Mouse (Mus musculus): ENCODE data around the gene Wdr48. TPM values are rescaled to one million over a fixed set of nuclear protein-coding genes. Genes with fewer than 3 reads are reported as not detected.
A peak's percentile ranks its signal among the peaks of the same experiment; 100 is the strongest.

Gene Wdr48
- polyA plus RNA-seq, 1 experiment from 2014 or later = 53.2 TPM

DNA sequence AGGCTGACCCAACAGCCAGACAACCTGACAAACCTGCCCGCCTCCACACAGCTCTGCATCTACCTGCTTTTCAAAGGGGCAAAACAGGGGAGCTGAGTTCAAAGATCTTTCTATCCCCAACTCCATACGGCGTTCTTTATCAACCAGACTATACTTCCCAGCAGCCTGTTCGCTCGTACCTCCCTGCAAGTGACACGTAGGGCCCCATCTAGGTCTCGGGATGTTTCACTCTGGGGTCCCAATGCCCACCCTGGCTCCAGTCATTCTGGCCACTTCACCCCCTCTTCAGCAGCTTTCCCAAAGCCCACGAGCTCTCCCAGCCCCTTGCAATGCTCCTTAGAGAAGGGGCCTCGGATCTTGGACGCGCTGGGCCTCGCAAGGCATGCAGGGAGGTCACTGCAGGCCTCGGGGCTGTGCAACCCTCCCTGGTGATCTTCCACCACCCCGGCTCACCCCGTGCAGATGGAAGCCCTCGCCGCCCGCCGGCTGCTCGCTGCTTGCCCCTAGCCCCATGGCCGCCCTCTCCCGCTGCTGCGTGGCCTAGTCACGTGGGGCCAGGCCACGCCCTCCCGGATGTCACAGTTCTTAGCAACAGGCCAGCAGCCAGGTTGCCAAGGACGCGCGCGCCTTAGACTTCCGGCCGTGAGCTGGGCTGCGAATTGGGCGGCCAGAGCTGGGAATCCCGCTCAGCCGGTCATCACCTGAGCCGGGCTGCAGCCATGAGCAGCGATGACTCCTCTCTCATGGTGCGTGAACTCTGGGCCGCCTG, 42.5 kb downstream of the Wdr48 start, which contains the start of the genes Gorasp1 and Ttc21a:
Gene Gorasp1, minus strand, starts transcription at position 561 of the 769 bp plus-strand sequence.
Gene Ttc21a, plus strand, starts transcription at position 602 of the 769 bp plus-strand sequence.
- H3K4me1 ChIP-seq = peaks cover 26% of the 10 kb centered on the region
- peak; percentile 96 for DNase-seq (ENCODE audit: low spot score)
- H3K4me3 ChIP-seq = peak within 1 kb of the TSS; percentile 79

DNA sequence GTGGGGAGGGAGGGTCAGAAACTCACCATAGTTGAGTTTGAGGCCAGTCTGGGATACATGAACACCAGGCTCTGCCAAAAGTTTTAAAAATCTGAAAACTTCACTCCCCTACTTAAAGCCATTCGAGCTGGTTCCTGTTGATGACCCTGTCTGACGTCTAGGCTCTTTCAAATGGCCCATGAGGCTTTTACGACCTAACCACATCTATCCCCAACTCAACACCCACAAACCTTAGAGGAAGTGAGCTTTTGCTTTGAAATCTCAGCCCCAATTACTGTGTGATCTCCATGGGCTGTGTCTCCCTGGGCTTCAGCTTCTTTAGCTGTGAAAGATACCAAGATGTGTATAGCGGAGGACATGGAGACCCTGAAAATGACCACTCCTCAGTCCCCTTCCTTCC, 43.8 kb downstream of the Wdr48 start:
- no peaks in the 10 kb centered on the region for H3K36me3 ChIP-seq
- H3K27ac ChIP-seq = no peak overlapping the region
- no peak for DNase-seq (ENCODE audit: low spot score)
- H3K4me3 ChIP-seq = no peak overlapping the region
- no peaks in the 10 kb centered on the region for H3K27me3 ChIP-seq (ENCODE audit: insufficient read depth, poor library complexity, severe bottlenecking)
- WGBS = 83% methylated on average over 4 of the region's 4 CpGs
- peaks cover 25% of the 10 kb centered on the region for H3K4me1 ChIP-seq
- H3K9me3 ChIP-seq = no peaks in the 10 kb centered on the region

More for the DNA sequence above, 42.5 kb downstream of the Wdr48 start, which contains the start of the genes Gorasp1 and Ttc21a:
- Histone ChIP-seq H3K27me3 (ENCODE audit: insufficient read depth, poor library complexity, severe bottlenecking) (no peaks in the 10 kb centered on the region), H3K27ac (peak within 1 kb of the TSS; percentile 94), H3K9me3 (no peaks in the 10 kb centered on the region), H3K36me3 (peaks cover 7% of the 10 kb centered on the region)
- 3% methylated on average over 40 of the region's 40 CpGs for WGBS

DNA sequence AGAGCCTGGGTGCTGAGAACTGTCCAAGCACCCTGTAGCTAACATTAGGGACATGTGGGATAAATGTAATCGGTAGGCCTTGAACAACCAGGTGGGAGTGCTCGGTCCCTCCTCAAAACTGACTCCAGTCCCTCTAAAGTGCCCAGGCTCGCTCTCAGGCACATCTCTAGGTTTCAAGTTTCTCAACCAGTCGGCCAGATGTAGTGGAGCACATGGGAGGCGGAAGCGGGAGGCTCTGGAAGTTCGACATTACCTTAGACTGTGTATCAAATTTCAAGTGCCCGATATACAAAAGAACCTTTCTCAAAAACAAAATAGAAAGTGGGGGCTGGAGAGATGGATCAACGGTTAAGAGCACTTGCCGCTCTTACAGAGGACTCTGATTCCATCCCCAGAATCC, 45.0 kb downstream of the Wdr48 start:
- Histone ChIP-seq H3K36me3 (no peaks in the 10 kb centered on the region), H3K4me1 (peaks cover 22% of the 10 kb centered on the region), H3K27me3 (ENCODE audit: insufficient read depth, poor library complexity, severe bottlenecking) (no peaks in the 10 kb centered on the region), H3K4me3 (no peak overlapping the region), H3K9me3 (no peaks in the 10 kb centered on the region), H3K27ac (no peak overlapping the region)
- WGBS = 77% methylated on average over 10 of the region's 10 CpGs
- no peak for DNase-seq (ENCODE audit: low spot score)

DNA sequence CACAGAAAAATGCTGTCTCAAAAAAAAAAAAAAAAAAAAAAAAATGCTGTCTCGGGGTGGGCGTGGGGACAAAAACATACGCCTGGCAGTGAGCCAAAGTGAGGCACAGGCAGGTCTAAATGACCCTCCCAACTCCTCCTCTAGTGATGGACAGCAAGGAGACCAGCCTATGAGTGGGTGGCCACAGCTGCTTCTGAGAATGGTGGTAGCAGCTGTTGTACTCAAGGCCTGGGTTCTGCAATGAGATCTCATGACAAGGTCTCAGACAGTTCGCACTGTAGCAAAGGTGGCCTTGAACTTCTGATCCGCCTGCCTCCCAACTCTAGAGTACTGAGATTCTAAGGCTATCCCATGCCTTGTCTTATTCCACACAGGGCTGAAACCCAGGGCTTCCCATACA, 46.7 kb downstream of the Wdr48 start:
- Histone ChIP-seq H3K4me1 (peaks cover 17% of the 10 kb centered on the region), H3K27me3 (ENCODE audit: insufficient read depth, poor library complexity, severe bottlenecking) (no peaks in the 10 kb centered on the region), H3K27ac (no peak overlapping the region), H3K9me3 (no peaks in the 10 kb centered on the region), H3K36me3 (no peaks in the 10 kb centered on the region), H3K4me3 (no peak overlapping the region)
- DNase-seq (ENCODE audit: low spot score) = no peak
- WGBS = 85% methylated on average over 5 of the region's 5 CpGs

DNA sequence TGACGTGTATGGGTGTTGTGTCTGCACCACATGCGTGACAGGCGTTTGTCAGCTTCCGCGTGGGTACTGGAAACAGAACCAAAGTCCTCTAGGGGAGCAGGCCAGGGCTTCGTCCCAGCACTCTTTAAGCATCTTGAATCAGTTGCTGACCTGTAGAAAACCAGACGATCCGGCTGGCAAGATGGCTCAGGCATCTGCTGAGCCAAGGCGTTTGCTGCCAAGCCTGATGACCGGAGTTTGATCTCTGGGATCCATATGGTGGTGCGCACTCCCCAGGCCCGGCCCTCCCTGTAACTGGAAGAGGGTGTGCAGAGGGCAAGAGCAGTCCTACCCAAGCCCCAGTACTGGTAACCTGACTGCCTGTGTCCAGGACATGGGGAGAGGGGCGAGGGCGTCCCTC, 47.2 kb downstream of the Wdr48 start:
- peaks cover 12% of the 10 kb centered on the region for H3K4me1 ChIP-seq
- H3K36me3 ChIP-seq = no peaks in the 10 kb centered on the region
- H3K27me3 ChIP-seq (ENCODE audit: insufficient read depth, poor library complexity, severe bottlenecking) = no peaks in the 10 kb centered on the region
- H3K4me3 ChIP-seq = no peak overlapping the region
- 86% methylated on average over 14 of the region's 14 CpGs for WGBS
- no peak for DNase-seq (ENCODE audit: low spot score)
- no peak overlapping the region for H3K27ac ChIP-seq
- H3K9me3 ChIP-seq = no peaks in the 10 kb centered on the region

DNA sequence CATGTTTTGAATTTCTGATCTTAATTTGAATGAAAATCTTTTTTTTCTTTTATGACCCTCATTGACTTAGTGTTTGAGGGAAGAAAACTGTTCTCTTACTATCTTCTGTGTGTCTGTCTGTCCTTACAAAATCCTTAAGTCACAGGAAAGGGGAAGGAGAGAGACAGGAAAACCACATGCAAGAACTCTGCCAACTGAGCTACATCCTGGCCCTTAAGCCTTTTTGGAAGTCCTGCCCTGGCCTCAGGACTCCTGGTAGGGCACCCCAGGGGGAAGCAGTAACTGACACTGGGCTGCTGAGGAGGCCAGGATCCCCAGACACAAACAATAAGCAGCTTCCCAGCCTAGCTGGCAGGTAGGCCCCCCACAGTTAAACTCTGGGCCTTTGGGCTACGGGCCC, 48.6 kb downstream of the Wdr48 start:
- H3K36me3 ChIP-seq = no peaks in the 10 kb centered on the region
- H3K4me1 ChIP-seq = no peaks in the 10 kb centered on the region; the same call in 1 of the 2 replicates
- no peaks in the 10 kb centered on the region for H3K27me3 ChIP-seq (ENCODE audit: insufficient read depth, poor library complexity, severe bottlenecking)
- 0 out of 2 replicates have a peak overlapping the region, but pooled peaks have one; percentile 42 for H3K27ac ChIP-seq
- WGBS = 64% methylated on average over 1 of the region's 1 CpGs
- no peak for DNase-seq (ENCODE audit: low spot score)
- H3K9me3 ChIP-seq = no peaks in the 10 kb centered on the region
- H3K4me3 ChIP-seq = no peak overlapping the region

DNA sequence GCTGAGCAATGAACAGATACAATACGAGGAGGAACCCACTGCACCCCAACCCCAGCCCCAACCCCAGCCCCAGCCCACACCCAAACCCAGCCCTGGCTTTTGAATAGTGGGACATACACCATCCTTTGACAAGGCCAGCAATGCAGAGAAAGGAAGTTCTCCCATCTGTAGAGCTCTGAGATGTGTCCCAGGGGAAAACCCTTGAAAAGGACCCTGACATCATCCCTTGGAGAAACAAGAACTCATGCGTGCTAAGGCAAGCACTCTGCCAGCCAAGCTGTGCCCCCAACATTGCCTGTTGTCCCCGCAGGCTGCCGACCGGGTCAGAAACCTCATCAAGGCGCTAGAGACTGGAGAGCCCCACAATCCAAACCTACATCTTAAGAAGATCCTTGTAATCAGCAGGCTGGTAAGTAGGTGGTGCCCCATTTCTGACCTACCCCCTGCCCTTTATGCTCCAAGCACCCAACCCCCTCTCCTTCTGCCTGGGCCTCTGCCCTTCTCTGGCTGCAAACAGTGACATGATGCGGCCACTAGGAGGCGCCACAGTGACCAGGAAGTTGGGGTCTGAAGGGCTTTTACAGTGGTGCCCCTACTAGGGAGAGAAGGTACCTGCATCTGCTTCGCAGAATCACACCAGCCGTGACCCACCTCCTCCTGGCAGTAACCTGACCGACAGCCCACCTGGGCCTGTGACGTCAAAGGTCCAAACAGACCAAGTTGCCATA, 50.7 kb downstream of the Wdr48 start:
- DNase-seq (ENCODE audit: low spot score) = no peak
- no peaks in the 10 kb centered on the region for H3K27me3 ChIP-seq (ENCODE audit: insufficient read depth, poor library complexity, severe bottlenecking)
- no peak overlapping the region for H3K27ac ChIP-seq
- no peaks in the 10 kb centered on the region for H3K9me3 ChIP-seq
- H3K4me3 ChIP-seq = no peak overlapping the region
- H3K4me1 ChIP-seq = peaks cover under 1% of the 10 kb centered on the region
- 71% methylated on average over 12 of the region's 12 CpGs for WGBS
- H3K36me3 ChIP-seq = no peaks in the 10 kb centered on the region

DNA sequence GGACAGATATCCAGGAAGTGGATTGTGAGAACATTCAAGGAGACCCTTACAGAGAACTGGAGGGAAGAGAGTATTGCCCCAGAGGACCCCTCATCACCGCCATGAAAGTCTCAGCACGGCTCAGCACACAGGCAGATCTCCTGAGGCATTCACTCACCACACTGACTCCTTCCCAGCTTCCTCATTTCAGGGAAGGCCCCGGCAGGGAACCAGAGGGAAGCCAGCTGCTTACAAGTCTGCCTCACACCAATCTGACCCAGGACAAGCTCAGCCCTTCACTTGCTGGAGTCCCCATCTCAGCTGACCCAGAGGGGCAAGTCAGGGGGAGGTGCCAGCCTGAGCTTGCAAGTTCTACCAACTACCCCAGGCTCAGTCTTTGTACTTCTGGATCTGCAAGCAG, 54.1 kb downstream of the Wdr48 start:
- H3K4me3 ChIP-seq = no peak overlapping the region
- H3K27me3 ChIP-seq (ENCODE audit: insufficient read depth, poor library complexity, severe bottlenecking) = no peaks in the 10 kb centered on the region
- no peaks in the 10 kb centered on the region for H3K36me3 ChIP-seq
- H3K4me1 ChIP-seq = peaks cover 7% of the 10 kb centered on the region
- no peak for DNase-seq (ENCODE audit: low spot score)
- H3K27ac ChIP-seq = no peak overlapping the region
- 48% methylated on average over 3 of the region's 3 CpGs for WGBS
- no peaks in the 10 kb centered on the region for H3K9me3 ChIP-seq

DNA sequence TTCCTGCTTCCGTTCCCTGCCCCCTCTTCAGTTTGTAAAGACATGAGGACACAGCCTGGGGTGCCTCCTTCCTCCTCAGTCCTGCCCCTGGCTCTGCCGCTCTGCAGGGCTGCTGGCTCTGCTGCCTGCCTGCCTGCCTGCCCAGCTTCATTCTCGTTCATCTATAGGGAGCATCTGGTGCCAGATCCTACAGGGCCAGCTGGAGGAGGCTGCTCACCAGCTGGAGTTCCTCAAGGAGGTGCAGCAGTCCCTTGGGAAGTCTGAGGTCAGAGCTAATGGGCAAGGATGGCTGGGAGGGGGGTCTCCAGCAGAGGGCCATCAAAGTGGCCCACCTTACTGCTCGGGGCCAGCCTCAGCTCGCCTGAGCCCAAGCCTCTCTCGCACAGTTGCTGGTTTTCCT, 55.8 kb downstream of the Wdr48 start:
- Histone ChIP-seq H3K4me1 (peaks cover 7% of the 10 kb centered on the region), H3K27ac (0 out of 2 replicates have a peak overlapping the region, but pooled peaks have one; percentile 22), H3K4me3 (no peak overlapping the region), H3K27me3 (ENCODE audit: insufficient read depth, poor library complexity, severe bottlenecking) (no peaks in the 10 kb centered on the region), H3K9me3 (no peaks in the 10 kb centered on the region), H3K36me3 (no peaks in the 10 kb centered on the region)
- WGBS = 54% methylated on average over 6 of the region's 6 CpGs
- no peak for DNase-seq (ENCODE audit: low spot score)

DNA sequence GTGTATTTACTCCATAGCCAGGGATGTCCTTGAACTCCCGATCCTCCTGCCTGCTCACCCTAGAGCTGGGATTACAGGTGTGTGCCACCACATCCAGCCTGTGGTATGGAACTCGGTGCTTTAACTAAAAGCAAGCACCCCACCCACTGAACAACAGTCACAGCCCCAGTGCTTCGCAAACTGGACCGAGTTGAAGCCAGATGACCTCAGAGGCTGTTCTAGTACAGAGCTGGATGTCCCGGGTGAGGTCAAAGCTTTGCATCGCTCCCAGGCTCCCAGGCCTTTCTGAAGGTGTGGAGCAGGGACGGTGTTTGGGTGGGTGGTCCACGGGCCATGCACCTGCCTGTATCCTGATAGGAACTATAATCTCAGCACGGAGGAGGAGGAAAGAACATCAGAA, 56.7 kb downstream of the Wdr48 start:
- no peak for DNase-seq (ENCODE audit: low spot score)
- Histone ChIP-seq H3K27ac (no peak overlapping the region), H3K4me3 (no peak overlapping the region), H3K27me3 (ENCODE audit: insufficient read depth, poor library complexity, severe bottlenecking) (no peaks in the 10 kb centered on the region), H3K36me3 (no peaks in the 10 kb centered on the region), H3K9me3 (no peaks in the 10 kb centered on the region), H3K4me1 (peaks cover 7% of the 10 kb centered on the region)
- WGBS = 80% methylated on average over 9 of the region's 9 CpGs

DNA sequence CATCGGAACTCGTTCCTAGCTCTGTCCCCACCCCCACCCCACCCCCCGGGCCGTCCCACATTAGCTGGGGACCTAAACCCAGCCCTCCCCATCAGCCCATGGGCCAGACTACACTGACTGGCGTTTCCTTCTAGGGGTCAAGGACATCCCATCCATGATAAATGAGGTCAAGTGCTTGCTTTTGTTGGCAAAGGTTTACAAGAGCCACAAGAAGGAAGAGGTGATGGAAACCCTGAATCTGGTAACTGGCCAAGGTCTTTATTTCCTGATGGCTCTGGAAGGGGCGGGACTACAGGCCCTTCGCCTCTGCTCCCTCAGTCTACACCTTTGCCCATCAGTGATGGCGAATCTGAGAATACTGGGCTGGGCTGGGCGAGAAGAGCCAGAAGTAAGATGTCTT, 64.2 kb downstream of the Wdr48 start:
- Histone ChIP-seq H3K36me3 (no peaks in the 10 kb centered on the region), H3K9me3 (no peaks in the 10 kb centered on the region), H3K4me3 (no peak overlapping the region), H3K27ac (no peak overlapping the region), H3K4me1 (peaks cover 25% of the 10 kb centered on the region), H3K27me3 (ENCODE audit: insufficient read depth, poor library complexity, severe bottlenecking) (peaks cover 9% of the 10 kb centered on the region; the same call in 1 of the 2 replicates)
- DNase-seq (ENCODE audit: low spot score) = no peak
- 66% methylated on average over 9 of the region's 9 CpGs for WGBS

DNA sequence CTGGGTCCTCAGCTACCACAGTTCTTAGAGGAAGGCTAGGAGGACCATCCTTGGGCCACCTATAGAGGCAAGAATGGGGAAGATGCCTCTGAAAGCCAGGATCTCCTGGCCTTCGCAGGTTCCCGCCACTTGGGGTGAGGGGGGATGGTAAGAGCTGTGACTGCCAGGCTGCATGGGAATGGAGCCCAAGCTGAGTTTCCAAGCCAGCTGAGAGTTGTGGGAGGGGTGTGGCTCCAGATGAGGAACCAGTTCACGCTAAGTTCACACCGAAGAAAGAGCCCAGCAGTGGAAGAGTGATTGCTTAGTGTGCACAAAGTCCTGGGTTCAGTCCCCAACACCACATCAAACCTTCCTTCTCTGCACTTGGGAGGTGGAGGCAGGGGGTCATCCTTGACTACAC, 67.5 kb downstream of the Wdr48 start:
- no peak overlapping the region for H3K27ac ChIP-seq
- H3K9me3 ChIP-seq = no peaks in the 10 kb centered on the region
- H3K4me1 ChIP-seq = peaks cover 31% of the 10 kb centered on the region
- no peak overlapping the region for H3K4me3 ChIP-seq
- H3K36me3 ChIP-seq = no peaks in the 10 kb centered on the region
- WGBS = 71% methylated on average over 4 of the region's 4 CpGs
- no peak for DNase-seq (ENCODE audit: low spot score)
- H3K27me3 ChIP-seq (ENCODE audit: insufficient read depth, poor library complexity, severe bottlenecking) = peaks cover 9% of the 10 kb centered on the region; the same call in 1 of the 2 replicates

DNA sequence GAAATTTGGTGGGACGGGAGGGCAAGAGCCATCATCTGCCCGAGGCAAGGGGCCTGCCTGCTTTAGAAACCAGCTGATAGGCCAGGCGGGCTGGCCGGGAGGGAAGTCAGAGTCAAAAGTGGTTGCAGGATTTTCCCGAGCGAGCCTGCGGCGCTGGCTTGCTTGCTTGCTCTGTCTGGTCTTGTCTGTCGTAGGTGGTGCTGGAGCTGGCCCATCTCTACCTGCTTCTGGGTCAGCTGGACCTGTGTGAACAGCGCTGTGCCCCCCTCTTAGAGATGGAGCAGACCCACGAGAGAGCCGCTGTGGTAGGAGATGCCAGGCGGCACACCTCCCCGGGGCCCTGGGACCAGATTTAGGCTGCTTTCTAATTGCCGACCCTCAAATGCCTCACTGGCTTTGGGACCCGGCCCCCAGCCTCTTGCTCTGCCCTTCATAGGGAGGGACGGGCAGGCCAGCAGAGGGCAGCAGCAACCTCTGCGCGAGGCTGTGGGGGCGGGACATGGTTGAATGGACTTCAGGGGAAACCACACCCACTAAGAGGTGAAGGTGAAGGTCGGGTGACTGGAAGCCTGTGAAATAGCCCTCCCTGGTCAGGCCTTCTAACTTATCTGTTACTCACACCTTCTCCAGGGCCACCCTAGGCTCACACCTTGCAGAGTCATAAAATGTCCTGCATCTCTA, 68.4 kb downstream of the Wdr48 start:
- peak; percentile 92 for DNase-seq (ENCODE audit: low spot score)
- Histone ChIP-seq H3K4me3 (peak overlapping the region; percentile 55), H3K27me3 (ENCODE audit: insufficient read depth, poor library complexity, severe bottlenecking) (peaks cover 9% of the 10 kb centered on the region; the same call in 1 of the 2 replicates), H3K9me3 (no peaks in the 10 kb centered on the region), H3K4me1 (peaks cover 41% of the 10 kb centered on the region), H3K36me3 (no peaks in the 10 kb centered on the region), H3K27ac (peak overlapping the region; percentile 76)
- 6% methylated on average over 21 of the region's 21 CpGs for WGBS
